Mouse (Mus musculus): ENCODE results near the gene Rec8.

The Rec8 gene

GRCm38 (mm10) chr14:55592226-55592625 lies 25.6 kb upstream of the Rec8 start:
- DNase-seq (ENCODE audit: low spot score in 2 of 2), result no peak

DNA sequence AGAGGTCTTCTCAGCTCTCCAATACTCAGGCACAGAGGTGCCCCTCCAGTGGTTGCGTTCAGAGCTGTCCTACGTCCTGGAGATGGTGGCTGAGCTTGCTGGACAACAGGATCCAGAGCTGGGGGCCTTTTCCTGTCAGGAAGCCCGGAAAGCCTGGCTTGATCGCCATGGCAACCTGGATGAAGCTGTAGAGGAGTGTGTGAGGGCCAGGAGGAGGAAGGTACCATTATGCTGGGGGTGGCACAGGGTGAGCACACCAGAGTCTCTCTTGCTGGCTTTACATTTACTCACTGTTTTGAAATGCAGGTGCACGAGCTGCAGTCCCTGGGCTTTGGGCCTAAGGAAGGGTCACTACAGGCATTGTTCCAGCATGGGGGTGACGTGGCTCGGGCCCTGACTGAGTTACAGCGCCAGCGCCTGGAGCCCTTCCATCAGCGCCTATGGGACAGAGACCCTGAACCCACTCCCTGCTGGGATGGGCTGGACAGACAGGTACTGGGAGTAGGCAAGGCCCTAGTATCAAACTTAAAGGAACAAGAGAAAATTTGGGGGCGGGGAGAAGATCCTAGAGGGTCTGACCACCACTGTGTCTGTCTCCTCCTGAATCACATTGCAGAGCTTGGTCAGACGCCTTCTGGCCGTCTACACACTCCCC lies 21.7 kb upstream of the Rec8 start:
- DNase-seq (ENCODE audit: low spot score in 2 of 2), result no peak

GRCm38 (mm10) chr14:55598521-55599390 lies 19.1 kb upstream of the Rec8 start:
- no peak for DNase-seq (ENCODE audit: low spot score in 2 of 2)

- DNase-seq (ENCODE audit: low spot score in 2 of 2), result no peak
Observed at GRCm38 (mm10) chr14:55603271-55603632, 14.6 kb upstream of the Rec8 start, which contains the start of gene Irf9. Irf9 (plus strand) TSS chr14:55603571.

DNA sequence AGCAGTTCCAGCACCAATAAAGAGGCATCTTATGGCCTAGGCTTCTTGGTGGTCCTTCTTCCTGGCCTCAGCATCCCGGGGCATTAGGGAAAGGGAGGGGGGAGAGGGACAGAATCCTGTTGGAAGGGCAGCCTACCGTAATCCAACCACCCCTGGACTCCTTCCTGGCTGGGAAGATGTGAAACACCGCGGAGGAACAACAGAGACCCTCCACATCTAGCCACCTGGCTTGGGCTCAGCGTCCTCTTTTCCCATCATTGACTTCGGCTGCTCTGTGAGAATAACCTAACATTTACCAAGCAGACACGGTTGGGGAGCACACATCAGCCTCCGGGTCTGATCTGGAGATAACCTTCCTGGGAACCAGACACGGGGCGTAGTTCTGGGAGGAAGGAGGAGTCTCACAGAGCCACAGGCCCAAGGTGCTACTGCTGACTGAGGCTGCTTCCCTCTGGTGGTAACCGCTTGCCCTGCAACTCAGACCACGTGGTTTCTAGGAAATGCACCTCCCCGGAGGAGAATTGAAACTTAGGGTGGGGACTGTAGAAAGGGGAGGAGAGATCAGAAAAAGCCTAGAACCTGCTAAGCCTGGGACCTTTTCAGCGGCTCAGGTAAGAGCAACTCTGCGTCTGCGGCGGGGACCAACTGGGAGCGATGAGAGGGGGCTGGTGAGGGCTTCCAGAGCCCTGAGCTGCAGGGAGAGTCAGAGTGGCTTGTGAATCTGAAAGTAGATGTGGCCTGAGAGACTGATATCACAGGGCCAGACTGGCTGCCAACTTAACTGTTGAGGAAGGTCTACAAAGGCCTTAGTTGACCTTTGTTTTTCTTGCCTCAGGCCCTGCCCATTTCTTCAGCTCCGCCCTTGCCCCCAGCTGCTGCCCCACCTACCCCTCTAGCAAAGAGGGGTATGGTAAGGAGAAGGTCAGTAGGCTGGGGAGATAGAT lies 13.9 kb upstream of the Rec8 start:
- DNase-seq (ENCODE audit: low spot score in 2 of 2), result peak; percentile 90

DNA sequence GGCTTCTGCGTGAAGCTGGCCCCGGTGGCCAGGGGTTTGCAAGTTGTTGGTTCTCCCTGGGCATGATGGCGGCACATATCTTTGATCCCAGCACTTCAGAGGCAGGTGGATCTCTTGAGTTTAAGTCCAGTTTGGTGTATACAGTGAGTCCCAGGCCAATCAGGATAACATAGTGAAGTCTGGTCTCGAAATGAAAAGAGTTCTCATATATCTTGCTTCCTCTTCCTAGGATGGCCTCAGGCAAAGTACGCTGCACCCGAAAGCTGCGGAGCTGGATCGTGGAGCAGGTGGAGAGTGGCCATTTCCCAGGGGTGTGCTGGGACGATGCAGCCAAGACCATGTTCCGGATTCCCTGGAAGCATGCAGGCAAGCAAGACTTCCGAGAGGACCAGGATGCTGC lies 13.0 kb upstream of the Rec8 start:
- DNase-seq (ENCODE audit: low spot score in 2 of 2), result no peak

- no peak for DNase-seq (ENCODE audit: low spot score in 2 of 2)
Observed at GRCm38 (mm10) chr14:55605743-55606459, 11.9 kb upstream of the Rec8 start.

- DNase-seq (ENCODE audit: low spot score in 2 of 2), result no peak
Observed at GRCm38 (mm10) chr14:55608339-55608738, 9.5 kb upstream of the Rec8 start.

DNA sequence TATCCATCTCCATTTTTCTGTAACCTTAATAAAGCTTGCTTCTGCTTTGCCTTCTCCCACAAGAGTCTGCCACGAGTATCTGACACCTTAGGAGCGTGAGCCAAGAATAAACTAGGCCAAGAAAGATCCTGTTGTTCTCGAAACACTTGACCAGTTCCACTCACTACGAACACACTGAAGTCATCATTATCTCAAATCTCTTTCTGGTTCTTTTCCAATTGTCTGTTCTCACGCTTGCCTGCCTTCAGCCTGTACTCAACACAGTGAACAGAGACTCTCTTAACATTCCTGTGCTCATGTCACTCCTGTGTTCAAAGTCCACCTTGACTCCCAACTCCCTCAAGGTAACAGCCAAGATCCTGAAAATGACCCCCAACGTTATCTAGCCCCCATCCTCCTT lies 4.5 kb upstream of the Rec8 start:
- DNase-seq (ENCODE audit: low spot score in 2 of 2), result no peak

- DNase-seq (ENCODE audit: low spot score in 2 of 2), result no peak
Observed at GRCm38 (mm10) chr14:55614565-55615178, 3.2 kb upstream of the Rec8 start.

DNA sequence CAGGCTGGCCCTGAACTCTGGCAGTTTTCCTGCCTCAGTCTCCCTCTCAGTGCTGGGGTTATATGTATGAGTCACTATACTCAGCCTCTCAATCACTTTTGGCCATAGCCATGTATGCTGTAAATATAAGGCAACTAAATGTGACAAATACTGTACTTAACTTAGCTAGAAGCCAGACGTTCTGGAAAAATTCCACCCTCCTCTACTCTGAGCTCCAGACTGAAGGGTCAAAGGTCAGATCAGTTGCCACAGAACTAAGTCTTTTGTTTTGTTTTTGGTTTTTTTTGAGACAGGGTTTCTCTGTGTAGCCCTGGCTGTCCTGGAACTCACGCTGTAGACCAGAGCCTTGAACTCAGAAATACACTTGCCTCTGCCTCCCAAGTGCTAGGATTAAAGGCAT lies 2.0 kb upstream of the Rec8 start:
- DNase-seq (ENCODE audit: low spot score in 2 of 2), result no peak

GRCm38 (mm10) chr14:55616844-55617243 lies 993 bp upstream of the Rec8 start:
- DNase-seq (ENCODE audit: low spot score in 2 of 2), result no peak

- DNase-seq (ENCODE audit: low spot score in 2 of 2), result no peak
Observed at GRCm38 (mm10) chr14:55618486-55619195, 804 bp downstream of the Rec8 start.

DNA sequence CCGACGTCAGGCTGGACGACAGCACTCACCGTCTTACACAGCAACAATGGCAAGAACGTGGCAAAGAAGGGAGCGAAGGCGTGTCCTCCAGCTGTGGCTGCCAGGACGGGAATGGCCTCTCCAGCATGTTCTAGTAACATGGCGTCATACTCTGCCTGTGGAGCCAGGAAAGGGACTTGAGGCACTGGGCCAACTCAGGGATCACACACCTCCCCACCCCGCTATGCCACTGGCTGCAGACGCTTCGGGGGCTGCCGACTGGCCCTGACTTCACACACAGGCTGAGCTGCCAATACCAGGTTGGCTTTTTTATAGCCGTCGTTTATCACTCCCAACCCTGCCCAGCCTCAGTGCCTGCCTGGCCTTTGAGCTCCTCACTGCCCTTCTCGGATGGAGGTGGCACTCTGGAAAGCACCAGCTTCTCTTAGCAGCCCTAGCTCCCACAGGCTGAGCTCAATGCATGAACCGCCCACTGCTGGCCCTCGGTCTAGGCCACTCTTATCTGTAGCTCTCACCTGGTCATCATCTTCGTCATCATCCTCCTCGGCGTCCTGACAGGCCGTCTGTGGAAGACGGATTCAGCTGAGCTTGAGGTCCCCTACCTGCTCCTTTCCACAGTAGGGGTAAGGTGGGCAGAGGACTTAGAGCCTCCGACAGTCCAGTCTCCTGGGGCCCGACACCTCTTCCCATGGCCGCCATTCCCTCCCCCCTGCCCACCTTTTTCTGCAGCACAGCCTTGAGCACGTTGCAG lies 10.4 kb downstream of the Rec8 start:
- no peak for DNase-seq (ENCODE audit: low spot score in 2 of 2)

DNA sequence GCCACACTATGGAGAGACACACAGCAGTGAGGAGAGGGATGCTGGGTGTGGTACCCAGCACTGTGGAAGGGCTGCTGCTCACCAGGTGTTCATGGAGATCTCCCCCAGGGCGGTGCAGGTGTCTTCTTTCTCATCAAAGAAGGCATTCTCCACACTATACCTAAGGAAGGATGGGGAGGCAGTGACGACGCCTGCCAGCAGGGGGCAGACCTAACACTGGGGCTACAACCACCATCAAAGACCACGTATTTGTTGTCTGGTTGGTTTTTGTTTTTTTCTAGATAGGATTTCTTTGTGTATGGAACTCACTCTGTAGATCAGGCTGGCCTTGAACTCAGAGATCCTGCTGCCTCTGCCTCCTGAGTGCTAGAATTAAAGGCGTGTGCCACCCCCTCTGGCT lies 11.5 kb downstream of the Rec8 start:
- DNase-seq (ENCODE audit: low spot score in 2 of 2), result peak; percentile 65 to 87

GRCm38 (mm10) chr14:55634874-55635522 lies 17.2 kb downstream of the Rec8 start:
- DNase-seq (ENCODE audit: low spot score in 2 of 2), result no peak

GRCm38 (mm10) chr14:55635523-55636007 lies 17.7 kb downstream of the Rec8 start, which contains the start of gene Ipo4:
Ipo4 (minus strand) TSS chr14:55635957.
- DNase-seq (ENCODE audit: low spot score in 2 of 2), result peak; percentile 79 to 87

DNA sequence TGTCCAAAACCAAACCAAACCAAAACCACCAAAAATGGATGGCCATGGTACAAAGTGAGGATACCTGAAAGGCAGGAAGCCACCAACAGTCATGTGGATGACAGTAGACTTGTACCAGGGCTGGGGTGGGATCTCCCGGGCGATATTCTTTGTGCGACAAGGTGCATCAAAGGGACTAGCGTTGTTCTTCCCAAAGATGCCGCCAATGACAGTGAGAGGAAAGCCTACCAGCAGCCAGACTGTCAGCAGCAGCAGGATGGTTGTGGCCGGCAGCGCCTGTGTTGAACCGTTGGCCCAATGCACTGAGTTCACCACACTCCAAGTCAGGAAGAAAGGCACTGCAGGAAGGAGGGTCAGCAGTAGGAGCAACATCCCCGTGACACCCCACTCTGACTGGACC lies 20.0 kb downstream of the Rec8 start, which contains the start of gene Gm49378:
Gene Gm49378 (minus strand): TSS at position 101 of the 400 bp plus-strand sequence.
- no peak for DNase-seq (ENCODE audit: low spot score in 2 of 2)

- no peak for DNase-seq (ENCODE audit: low spot score in 2 of 2)
Observed at GRCm38 (mm10) chr14:55640816-55641215, 23.0 kb downstream of the Rec8 start.
